Mouse (Mus musculus) heart, embryonic 16.5 days (tissue): ENCODE measurements around the gene Sstr1. TPM values are rescaled to one million over a fixed set of nuclear protein-coding genes. Genes with fewer than 3 reads are reported as not detected.

Experiments used
- ATAC-seq: fragments of 200-750 bp; cut with Nextera tagmentation; replicated peaks from 2 replicates; pipeline ENCODE4 v1.8.0; 2017; ENCODE audit warnings: moderate number of reproducible peaks; ENCODE audit not compliant: insufficient read depth, low FRiP score; ENCODE audit errors: extremely low read depth
- H3K27ac ChIP-seq: fragments of 300-500 bp; sonication (generic); 2 replicates; pipeline ENCODE4 v1.5.1; 2014; ENCODE audit warnings: mild to moderate bottlenecking, low read length, control low read depth, moderate library complexity
- H3K27me3 ChIP-seq: fragments of 300-500 bp; sonication (generic); 2 replicates; pipeline ENCODE4 v1.6.1; 2014; ENCODE audit warnings: low read length, mixed read lengths; ENCODE audit not compliant: control insufficient read depth, insufficient read depth
- H3K36me3 ChIP-seq: fragments of 300-500 bp; sonication (generic); 2 replicates; pipeline ENCODE4 v1.6.1; 2014; ENCODE audit not compliant: control insufficient read depth, insufficient read depth
- H3K4me1 ChIP-seq: fragments of 300-500 bp; sonication (generic); 2 replicates; pipeline ENCODE4 v1.6.1; 2014; ENCODE audit warnings: low read length, mixed read lengths; ENCODE audit not compliant: control insufficient read depth, insufficient read depth
- H3K4me2 ChIP-seq: fragments of 300-500 bp; sonication (generic); 2 replicates; pipeline ENCODE4 v1.6.1; 2014; ENCODE audit warnings: low read depth, mild to moderate bottlenecking, control low read depth, low read length
- H3K4me3 ChIP-seq: fragments of 300-500 bp; sonication (generic); 2 replicates; pipeline ENCODE4 v1.5.1; 2014; ENCODE audit warnings: mild to moderate bottlenecking, control low read depth, low read length
- H3K9ac ChIP-seq: fragments of 300-500 bp; sonication (generic); 2 replicates; pipeline ENCODE4 v1.6.1; 2014; ENCODE audit warnings: low read length, control low read depth
- H3K9me3 ChIP-seq: fragments of 300-500 bp; sonication (generic); replicated peaks from 2 replicates; pipeline ENCODE4 v1.6.1; 2016; ENCODE audit warnings: low read length; ENCODE audit not compliant: control insufficient read depth
- WGBS: fragments of 180-500 bp; shearing (Covaris S2); extraction: QIAGEN DNeasy Blood & Tissue Kit; methylation state at CpG from one replicate; pipeline ENCODE4 v1.1.7; 2014; 5-methylcytosine and 5-hydroxymethylcytosine counted together
- polyA plus RNA-seq: library from polyadenylated mRNA; unstranded; fragments of >200 nt; fragmentation: Nextera tagmentation; extraction: Ambion mirVana; gene quantifications from 2 replicates; pipeline ENCODE4 v1.2.1, GENCODE M21; 2015

Sstr1 gene
- polyA plus RNA-seq, 1 experiment from 2014 or later, result 0.29 TPM

GRCm38 (mm10) chr12:58216218-58216617 lies 4.6 kb downstream of the Sstr1 start:
- no peak for ATAC-seq
- Histone ChIP-seq H3K4me2 (no peak overlapping the region), H3K27me3 (peaks cover 31% of the 10 kb centered on the region), H3K4me1 (peaks cover 16% of the 10 kb centered on the region), H3K27ac (no peak overlapping the region), H3K4me3 (no peak overlapping the region), H3K9ac (no peak overlapping the region), H3K36me3 (no peaks in the 10 kb centered on the region), H3K9me3 (no peaks in the 10 kb centered on the region)
- WGBS, result 60% methylated on average over 2 of the region's 2 CpGs

- WGBS, result 79% methylated on average over 3 of the region's 3 CpGs
- Histone ChIP-seq H3K27ac (no peak overlapping the region), H3K4me3 (no peak overlapping the region), H3K4me1 (0 out of 2 replicates have a peak, but pooled peaks cover 4% of the 10 kb centered on the region), H3K9me3 (no peaks in the 10 kb centered on the region), H3K27me3 (peaks cover 2% of the 10 kb centered on the region; the same call in 1 of the 2 replicates), H3K4me2 (no peak overlapping the region), H3K36me3 (no peaks in the 10 kb centered on the region), H3K9ac (no peak overlapping the region)
- no peak for ATAC-seq
Observed at GRCm38 (mm10) chr12:58219078-58219477, 7.5 kb downstream of the Sstr1 start.

DNA sequence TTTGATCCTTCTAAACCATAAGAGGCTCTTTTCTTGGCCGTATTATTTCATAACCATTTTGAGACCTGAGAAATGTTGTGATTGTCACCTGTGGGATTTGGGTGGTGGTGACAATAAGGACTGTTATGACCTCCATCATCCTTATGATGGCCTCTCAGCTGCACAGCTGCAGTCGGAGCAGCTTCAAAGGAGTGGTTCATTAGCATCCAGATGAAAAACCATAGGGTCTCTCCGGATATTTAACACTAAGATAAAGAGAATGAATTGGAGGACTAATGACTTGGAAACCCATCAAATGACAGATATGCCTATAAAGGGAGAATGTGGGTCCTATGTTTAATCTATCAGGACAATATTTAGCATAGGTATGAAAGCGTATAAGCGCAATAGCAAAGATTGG lies 14.1 kb downstream of the Sstr1 start:
- Histone ChIP-seq H3K36me3 (no peaks in the 10 kb centered on the region), H3K27ac (no peak overlapping the region), H3K9me3 (no peaks in the 10 kb centered on the region), H3K9ac (no peak overlapping the region), H3K27me3 (no peaks in the 10 kb centered on the region), H3K4me2 (no peak overlapping the region), H3K4me1 (no peaks in the 10 kb centered on the region), H3K4me3 (no peak overlapping the region)
- WGBS, result 80% methylated on average over 5 of the region's 5 CpGs
- no peak for ATAC-seq

DNA sequence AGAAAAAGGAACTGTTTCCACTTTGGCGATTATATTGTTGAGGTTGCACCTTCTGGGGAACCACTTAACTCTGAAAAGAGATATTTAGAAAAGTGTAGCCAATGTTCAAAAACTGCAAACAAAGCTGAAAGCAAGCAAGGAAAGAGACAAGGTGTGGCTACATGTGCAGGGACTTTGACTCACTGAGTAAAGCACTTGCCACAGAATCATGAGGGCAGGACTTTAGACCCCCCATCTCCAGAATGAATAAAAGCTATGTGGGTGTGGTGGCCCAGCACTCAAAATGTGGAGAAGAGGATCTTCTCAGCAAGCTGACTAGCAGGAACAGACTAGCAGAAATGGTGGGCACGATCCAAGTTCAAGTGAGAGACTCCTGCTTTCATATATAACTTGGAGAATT lies 20.9 kb downstream of the Sstr1 start:
- no peak overlapping the region for H3K9ac ChIP-seq
- H3K9me3 ChIP-seq, result no peaks in the 10 kb centered on the region
- ATAC-seq, result no peak
- H3K4me1 ChIP-seq, result no peaks in the 10 kb centered on the region
- no peak overlapping the region for H3K27ac ChIP-seq
- H3K4me3 ChIP-seq, result no peak overlapping the region
- H3K36me3 ChIP-seq, result no peaks in the 10 kb centered on the region
- H3K4me2 ChIP-seq, result no peak overlapping the region
- H3K27me3 ChIP-seq, result no peaks in the 10 kb centered on the region
- 79% methylated on average over 2 of the region's 2 CpGs for WGBS

DNA sequence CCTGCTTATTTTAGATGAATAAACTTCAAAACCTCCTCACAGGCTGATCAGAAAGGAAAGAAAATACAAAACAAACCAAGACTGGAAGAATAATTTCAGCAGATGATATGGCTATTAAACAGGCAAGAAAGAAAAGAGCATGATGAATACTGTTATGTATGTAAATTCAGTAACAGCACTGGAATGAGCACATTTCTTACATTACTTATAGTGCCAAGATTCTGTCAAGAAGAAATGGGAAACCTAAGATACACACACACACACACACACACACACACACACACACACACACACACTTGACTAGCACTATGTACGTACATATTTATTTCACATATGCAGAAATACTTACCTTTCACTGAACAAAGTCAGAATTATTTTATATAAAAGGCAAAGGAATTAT lies 40.3 kb downstream of the Sstr1 start:
- Histone ChIP-seq H3K27ac (no peak overlapping the region), H3K4me2 (no peak overlapping the region), H3K27me3 (no peaks in the 10 kb centered on the region), H3K4me1 (no peaks in the 10 kb centered on the region), H3K9ac (no peak overlapping the region), H3K9me3 (no peaks in the 10 kb centered on the region), H3K36me3 (no peaks in the 10 kb centered on the region), H3K4me3 (no peak overlapping the region)
- no peak for ATAC-seq
- WGBS, result 52% methylated on average over 1 of the region's 1 CpGs

Other genes starting within 250 kb of the Sstr1 start
- gene Clec14a, start 57.5 kb downstream of the Sstr1 start, polyA plus RNA-seq, result 22.0 and 22.1 TPM in 2 replicates